Mouse (Mus musculus): ENCODE results near the gene Zfp651.

Zfp651 gene

DNA sequence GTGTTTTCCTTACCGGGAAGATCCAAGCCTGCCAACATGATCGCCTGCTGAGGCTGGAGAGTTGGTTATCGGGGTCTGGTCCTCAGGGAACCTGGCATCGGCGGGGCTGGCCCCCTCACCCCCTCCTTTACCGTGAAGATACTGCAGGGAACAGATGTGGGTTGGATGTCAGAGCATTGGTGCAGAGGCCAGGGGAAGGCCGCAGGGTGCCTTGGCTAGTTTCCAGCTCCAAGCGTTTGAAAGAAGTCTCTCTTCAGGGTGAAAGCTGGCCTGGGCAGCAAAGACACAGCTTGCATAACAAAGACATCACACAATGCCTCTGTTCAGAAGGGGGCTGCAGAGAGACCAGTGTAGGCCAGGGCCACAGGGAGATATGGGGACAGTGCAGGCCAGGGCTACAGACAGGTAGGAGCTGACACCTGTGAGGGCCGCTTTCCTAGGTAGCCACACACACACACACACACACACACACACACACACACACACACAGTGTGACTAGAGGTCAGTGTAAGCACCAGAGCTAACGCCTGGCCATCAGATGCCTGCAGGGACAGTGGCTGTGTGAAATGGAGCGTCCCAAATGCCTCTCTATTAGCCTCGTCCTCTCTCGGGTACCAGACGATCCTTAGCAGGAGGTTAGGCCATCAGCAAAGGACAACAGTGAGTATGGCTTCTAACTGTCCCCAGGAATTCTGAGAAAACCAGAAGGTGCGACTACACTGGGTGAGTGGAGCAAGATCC, 51.1 kb downstream of the Zfp651 start:
- intact Hi-C loops (cut with DNase I) = no loop called here

DNA sequence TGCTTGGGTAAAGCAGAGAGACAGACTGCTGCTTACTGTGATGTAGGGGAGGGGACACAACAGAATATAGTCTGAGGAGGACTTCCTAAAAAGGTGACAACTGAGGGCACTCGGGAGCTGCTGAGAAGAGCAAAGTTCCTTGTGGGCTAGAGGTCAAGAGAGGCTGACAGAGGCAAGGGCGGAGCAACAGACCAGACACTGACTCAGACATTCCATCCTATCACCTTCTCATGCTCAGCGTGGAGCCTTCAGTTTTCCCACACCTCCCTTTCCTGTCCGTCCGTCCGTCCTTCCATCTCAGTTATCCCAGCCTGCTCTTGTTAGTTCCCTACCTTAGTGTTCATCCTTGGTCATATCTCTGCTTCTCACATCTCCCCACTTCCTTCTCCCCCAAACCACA, 56.1 kb downstream of the Zfp651 start:
- intact Hi-C loops (cut with DNase I) = no loop called here

DNA sequence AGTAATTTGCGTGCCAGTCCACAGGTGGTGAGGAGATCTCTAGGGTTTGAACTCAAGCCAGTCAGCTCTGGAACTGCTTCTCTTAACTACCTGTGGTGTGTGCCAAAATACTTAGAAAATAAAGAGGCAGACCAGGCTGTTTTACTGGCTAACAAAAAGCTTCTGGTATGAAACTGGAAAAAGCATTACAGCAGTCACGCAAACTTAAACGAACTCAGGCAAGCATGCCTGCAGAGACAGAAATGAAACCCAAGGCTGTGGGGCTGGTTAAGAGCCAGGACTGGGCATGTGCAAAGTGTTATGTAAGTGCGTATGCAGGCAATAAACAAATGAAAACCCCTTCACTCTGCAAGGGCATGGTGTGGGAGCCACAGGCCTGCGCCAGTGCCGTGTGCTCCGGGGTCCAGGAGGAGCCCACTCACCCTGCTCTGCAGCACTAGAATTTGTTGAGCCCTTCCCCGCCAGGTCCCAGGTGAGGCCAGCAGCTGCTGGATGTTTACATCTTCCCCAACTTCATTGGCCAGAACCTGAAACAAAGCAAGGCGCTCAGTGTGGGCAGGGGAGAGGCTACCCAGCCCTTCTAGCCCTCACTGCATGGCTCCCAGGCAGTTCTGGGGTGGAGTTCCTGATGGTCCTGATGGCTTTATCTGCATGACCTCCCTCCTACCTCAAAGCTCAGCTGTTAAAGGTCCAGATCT, 60.1 kb downstream of the Zfp651 start:
- intact Hi-C loops (cut with DNase I) = no loop called here

DNA sequence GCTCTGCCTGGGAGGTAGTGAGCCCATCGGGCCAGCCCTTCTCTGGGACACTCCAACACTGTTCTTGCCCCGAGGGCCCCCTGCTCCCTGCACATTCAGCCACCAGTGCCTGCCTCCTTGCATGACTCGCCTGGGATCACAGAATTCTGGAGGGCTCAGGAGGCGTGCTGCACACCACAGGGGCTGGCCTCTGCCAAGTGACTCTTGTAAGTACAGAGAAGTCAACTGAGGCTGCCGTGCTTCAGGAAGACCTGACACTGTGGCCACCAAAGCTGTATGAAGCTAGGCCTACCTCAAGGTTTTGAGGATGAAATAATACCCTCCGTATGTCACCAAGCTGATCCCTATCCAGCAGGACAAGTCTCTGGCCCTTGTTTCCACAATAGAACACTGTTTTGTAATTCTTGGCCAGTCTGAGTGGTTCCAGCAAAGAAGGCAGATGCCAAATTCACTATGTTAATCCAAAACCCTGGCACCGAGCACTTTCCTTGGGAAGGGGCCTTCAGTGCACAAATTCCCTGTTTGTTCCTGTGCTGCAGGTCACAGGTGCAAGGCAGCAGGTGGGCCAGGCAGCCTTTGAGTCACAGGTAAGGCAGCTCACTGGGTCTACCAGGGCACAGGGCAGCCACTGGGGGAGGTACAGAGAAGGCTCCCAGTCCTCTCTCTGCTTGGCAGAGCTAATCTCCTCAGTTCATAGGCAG, 60.8 kb downstream of the Zfp651 start:
- intact Hi-C loops (cut with DNase I) = no loop called here

DNA sequence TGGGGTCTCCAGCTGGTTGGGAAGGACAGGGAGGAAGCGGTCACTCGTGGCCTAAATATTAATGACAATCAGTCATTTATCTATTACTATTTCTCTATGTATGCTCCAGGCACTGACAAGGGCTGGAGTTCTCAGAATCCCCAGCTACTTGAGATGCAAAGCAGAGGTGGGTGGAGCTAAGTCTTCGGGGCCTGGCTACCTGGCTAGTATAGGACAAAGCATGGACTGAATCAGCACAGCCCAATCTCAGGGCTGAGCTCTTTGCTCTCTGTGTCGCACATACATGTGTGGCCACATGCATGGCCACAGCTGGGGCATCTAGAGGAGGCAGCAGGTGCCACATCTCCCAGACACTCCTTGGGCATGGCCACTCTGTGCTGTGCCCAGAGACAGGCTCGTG, 61.6 kb downstream of the Zfp651 start:
- intact Hi-C loops (cut with DNase I) = no loop called here

All from adrenal gland (tissue).